Mouse (Mus musculus): ENCODE data around the gene Lgals9. TPM values are rescaled to one million over a fixed set of nuclear protein-coding genes. Genes with fewer than 3 reads are reported as not detected.

The Lgals9 gene
- total and polyA plus RNA-seq, 3 experiments = 160 to 287 (median 228) TPM

DNA sequence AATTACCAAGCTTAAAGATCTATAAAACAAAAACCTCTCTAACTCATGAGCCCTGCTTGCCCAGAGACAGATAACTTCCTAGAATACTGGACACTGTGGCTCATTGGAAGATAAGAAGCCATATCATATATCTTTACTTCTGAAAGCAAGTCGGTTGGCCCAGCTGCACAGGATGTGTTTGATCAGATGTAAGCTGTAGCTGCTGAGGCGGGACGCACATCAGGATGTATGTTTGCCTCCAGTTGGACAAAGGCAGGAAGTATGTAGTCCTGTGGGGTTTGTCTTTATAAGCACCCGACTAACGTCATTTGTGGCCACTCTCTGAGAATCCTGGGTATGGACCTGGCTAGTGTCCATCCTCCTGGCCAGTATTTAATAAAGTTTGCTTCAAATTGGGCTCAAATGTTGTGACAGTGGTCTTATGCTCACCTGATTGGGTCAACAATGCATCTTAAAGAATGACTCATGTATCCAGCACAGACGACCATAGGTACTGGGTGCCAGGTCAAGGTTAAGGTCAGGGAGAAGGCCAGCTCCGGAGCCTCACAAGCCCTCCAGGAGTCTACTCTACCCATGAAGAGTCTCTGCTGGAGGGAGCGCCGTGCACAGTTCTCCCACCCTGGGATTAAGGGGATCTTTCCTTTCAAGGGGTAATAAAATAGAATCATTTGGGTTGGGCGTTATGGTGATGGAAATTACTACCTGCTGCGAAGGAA lies 18.5 kb upstream of the Lgals9 start (continued):
- TF ChIP-seq HCFC1 (IDR thresholded peaks at IDR 0.05; ENCODE audit: low read depth, low read length) (peak; percentile 71), MAZ (IDR thresholded peaks at IDR 0.05; ENCODE audit: low read depth, low read length) (no peak; the same call in 1 of the 2 replicates), POLR2AphosphoS2 (IDR thresholded peaks at IDR 0.05; ENCODE audit: low read length) (0 out of 2 replicates have a peak, but pooled peaks have one; percentile 26), BHLHE40 (IDR thresholded peaks at IDR 0.05; ENCODE audit: borderline replicate concordance, low read depth, low read length) (peak; percentile 30; the same call in 1 of the 2 replicates), GATA1 (IDR thresholded peaks at IDR 0.05; ENCODE audit: low read depth, low read length) (peak; percentile 99), SIN3A (IDR thresholded peaks at IDR 0.05; ENCODE audit: low read length) (peak; percentile 98), GABPA (IDR thresholded peaks at IDR 0.05; ENCODE audit: low read depth, low read length) (no peak; the same call in 1 of the 2 replicates), MXI1 (IDR thresholded peaks at IDR 0.05; ENCODE audit: low read depth, low read length) (0 out of 2 replicates have a peak, but pooled peaks have one; percentile 1), ZC3H11A (IDR thresholded peaks at IDR 0.05; ENCODE audit: low read depth, low read length) (no peak), TBP (IDR thresholded peaks at IDR 0.05; ENCODE audit: low read depth, low read length) (peak; percentile 71; the same call in 1 of the 2 replicates), ETS1 (IDR thresholded peaks at IDR 0.05; ENCODE audit: low read depth, low read length) (peak; percentile 100), MAFK (IDR thresholded peaks at IDR 0.05; ENCODE audit: borderline replicate concordance, low read depth, low read length) (peak; percentile 55; the same call in 1 of the 2 replicates), TAL1 (IDR thresholded peaks at IDR 0.05; ENCODE audit: low read length) (peak; percentile 49; the same call in 1 of the 2 replicates), MEF2A (IDR thresholded peaks at IDR 0.05; ENCODE audit: extremely low read depth, insufficient replicate concordance, low read depth, low read length, poor library complexity, severe bottlenecking) (no peak)

DNA sequence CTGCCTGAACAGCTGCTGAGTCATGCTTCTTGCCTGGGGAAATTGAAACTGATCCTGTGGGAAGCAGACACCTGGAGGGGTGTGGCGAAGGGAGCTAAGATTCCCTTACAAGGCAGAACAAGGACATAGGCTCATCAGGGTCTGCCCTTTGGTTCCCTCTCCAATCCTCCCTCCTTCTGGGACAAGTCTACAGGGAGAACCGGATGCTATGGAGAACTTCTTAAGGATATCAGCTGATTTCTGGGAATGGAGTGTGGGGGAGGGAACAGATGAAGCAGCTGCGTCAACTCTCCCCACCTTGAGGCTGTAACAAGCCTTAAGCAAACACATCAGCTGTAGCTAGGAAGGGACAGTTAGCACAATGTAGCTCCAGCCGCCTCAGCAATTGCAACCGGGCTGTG lies 17.8 kb upstream of the Lgals9 start:
- Histone ChIP-seq H3K9me3 (replicated peaks; ENCODE audit: insufficient read depth, low read length) (no peaks in the 10 kb centered on the region), H3K79me2 (ENCODE audit: control insufficient read depth, insufficient read depth, low read length, poor library complexity) (no peaks in the 10 kb centered on the region), H3K9ac (ENCODE audit: control insufficient read depth, low read depth, low read length, poor library complexity, severe bottlenecking) (peak overlapping the region; percentile 42; the same call in 1 of the 2 replicates), H3K27me3 (ENCODE audit: control insufficient read depth in 1 of 2, insufficient read depth in 2 of 2, low read length in 2 of 2) (no peaks in the 10 kb centered on the region), H3K27ac (ENCODE audit: control insufficient read depth, low read depth, low read length) (peak overlapping the region; percentile 90), H3K4me1 (ENCODE audit: control insufficient read depth in 1 of 2, insufficient read depth in 2 of 2, low read length in 2 of 2) (peaks cover 50 to 54% of the 10 kb centered on the region in 2 experiments), H3K36me3 (ENCODE audit: control insufficient read depth in 1 of 2, insufficient read depth in 2 of 2, low read length in 2 of 2) (peaks cover 0 to 52% of the 10 kb centered on the region in 2 experiments; a peak in 2 of 4 replicates), H3K4me3 (ENCODE audit: control insufficient read depth in 1 of 2, insufficient read depth in 1 of 2, low read depth in 2 of 2, low read length in 2 of 2) (no peak overlapping the region)
- TF ChIP-seq MAZ (IDR thresholded peaks at IDR 0.05; ENCODE audit: low read depth, low read length) (peak; percentile 5; the same call in 1 of the 2 replicates), SMC3 (IDR thresholded peaks at IDR 0.05; ENCODE audit: low read depth, low read length) (peak; percentile 4; the same call in 1 of the 2 replicates), CHD2 (IDR thresholded peaks at IDR 0.05; ENCODE audit: low read length) (peak; percentile 17; the same call in 1 of the 2 replicates), USF2 (IDR thresholded peaks at IDR 0.05; ENCODE audit: borderline replicate concordance in 1 of 2, insufficient read depth in 1 of 2, low read depth in 1 of 2, low read length in 2 of 2) (no peak), GABPA (IDR thresholded peaks at IDR 0.05; ENCODE audit: low read depth, low read length) (0 out of 2 replicates have a peak, but pooled peaks have one; percentile 40), EP300 (IDR thresholded peaks at IDR 0.05; ENCODE audit: low read depth in 1 of 2, low read length in 2 of 2) (0 out of 4 replicates have a peak, but pooled peaks of 1 of the 2 experiments have one; percentile 34), TCF12 (IDR thresholded peaks at IDR 0.05; ENCODE audit: low read depth, low read length) (0 out of 2 replicates have a peak, but pooled peaks have one; percentile 14), USF1 (IDR thresholded peaks at IDR 0.05; ENCODE audit: low read depth, low read length) (no peak), MYC (IDR thresholded peaks at IDR 0.05; ENCODE audit: low read depth, low read length) (0 out of 2 replicates have a peak, but pooled peaks have one; percentile 9), ZKSCAN1 (IDR thresholded peaks at IDR 0.05; ENCODE audit: low read depth, low read length) (no peak), TBP (IDR thresholded peaks at IDR 0.05; ENCODE audit: low read depth, low read length) (no peak), MAX (IDR thresholded peaks at IDR 0.05; ENCODE audit: low read length) (peak; percentile 55; the same call in 1 of the 2 replicates), ZNF384 (IDR thresholded peaks at IDR 0.05; ENCODE audit: low read depth, low read length) (no peak), MAFK (IDR thresholded peaks at IDR 0.05; ENCODE audit: borderline replicate concordance, low read depth, low read length) (peak; percentile 64), ETS1 (IDR thresholded peaks at IDR 0.05; ENCODE audit: low read depth, low read length) (0 out of 2 replicates have a peak, but pooled peaks have one; percentile 40)
- no peak for DNase-seq (ENCODE audit: low read depth, low spot score)
